Mouse (Mus musculus) E14TG2a.4 (cell line): Measurements from ENCODE around the gene Alg3.

Experiments
- CTCF ChIP-seq: conservative IDR thresholded peaks from 2 replicates; pipeline ENCODE4 v1.5.1; 2014; ENCODE audit warnings: low read length
- NANOG ChIP-seq: IDR thresholded peaks from 2 replicates; pipeline ENCODE4 v1.6.1; 2014; ENCODE audit warnings: borderline replicate concordance, low read length, mixed read lengths

- TF ChIP-seq CTCF (no peak), NANOG (no peak)
Observed at GRCm38 (mm10) chr16:20637410-20637809, 25.9 kb upstream of the Alg3 start.
